Mouse (Mus musculus): ENCODE data around the gene Ccdc106. TPM values are rescaled to one million over a fixed set of nuclear protein-coding genes. Genes with fewer than 3 reads are reported as not detected.
A peak's percentile ranks its signal among the peaks of the same experiment; 100 is the strongest.
"Not testable (repeated sequence)": the region's sequence is repeated elsewhere in the genome, so short reads cannot be mapped to it uniquely, and the experiment has no call there.

The Ccdc106 gene
- polyA plus RNA-seq, 1 experiment from 2014 or later: 4.7 TPM

- Histone ChIP-seq H3K4me3 (peak within 1 kb of the TSS; percentile 71), H3K27ac (peak within 1 kb of the TSS; percentile 85), H3K27me3 (ENCODE audit: insufficient read depth, poor library complexity, severe bottlenecking) (peaks cover 40% of the 10 kb centered on the region), H3K4me1 (peaks cover 34% of the 10 kb centered on the region), H3K36me3 (peaks cover 25% of the 10 kb centered on the region), H3K9me3 (peaks cover 9% of the 10 kb centered on the region)
- 3% methylated on average over 17 of the region's 26 CpGs for WGBS
- DNase-seq (ENCODE audit: low spot score): peak; percentile 90
Measured at GRCm38 (mm10) chr7:4996003-4996895, 24.1 kb upstream of the Ccdc106 start, which contains the start of gene Zfp579. TSS of gene Zfp579 (minus strand) at chr7:4996158.

- peaks cover 25% of the 10 kb centered on the region for H3K36me3 ChIP-seq
- H3K27me3 ChIP-seq (ENCODE audit: insufficient read depth, poor library complexity, severe bottlenecking): peaks cover 35% of the 10 kb centered on the region
- H3K27ac ChIP-seq: peak overlapping the region; percentile 85; the same call in 1 of the 2 replicates
- 53% methylated on average over 8 of the region's 8 CpGs for WGBS
- no peak for DNase-seq (ENCODE audit: low spot score)
- H3K9me3 ChIP-seq: peaks cover 9% of the 10 kb centered on the region
- peaks cover 34% of the 10 kb centered on the region for H3K4me1 ChIP-seq
- peak overlapping the region; percentile 71 for H3K4me3 ChIP-seq
Measured at GRCm38 (mm10) chr7:4996934-4997333, 23.4 kb upstream of the Ccdc106 start.

- H3K4me3 ChIP-seq: no peak overlapping the region
- peaks cover 15% of the 10 kb centered on the region for H3K4me1 ChIP-seq
- H3K27me3 ChIP-seq (ENCODE audit: insufficient read depth, poor library complexity, severe bottlenecking): peaks cover 6% of the 10 kb centered on the region
- no peaks in the 10 kb centered on the region for H3K9me3 ChIP-seq
- 54% methylated on average over 2 of the region's 2 CpGs for WGBS
- H3K36me3 ChIP-seq: no peaks in the 10 kb centered on the region
- no peak for DNase-seq (ENCODE audit: low spot score)
- no peak overlapping the region for H3K27ac ChIP-seq
Measured at GRCm38 (mm10) chr7:4999876-5000275, 20.5 kb upstream of the Ccdc106 start.

- peaks cover 19% of the 10 kb centered on the region for H3K36me3 ChIP-seq
- WGBS: 74% methylated on average over 8 of the region's 8 CpGs
- H3K4me1 ChIP-seq; H3K9me3 ChIP-seq; H3K27ac ChIP-seq; H3K27me3 ChIP-seq (ENCODE audit: insufficient read depth, poor library complexity, severe bottlenecking); H3K4me3 ChIP-seq; DNase-seq (ENCODE audit: low spot score): not testable (repeated sequence)
Measured at GRCm38 (mm10) chr7:5002876-5003275, 17.5 kb upstream of the Ccdc106 start.

GRCm38 (mm10) chr7:5008229-5008628, 12.1 kb upstream of the Ccdc106 start:
- Histone ChIP-seq H3K9me3 (peaks cover 6% of the 10 kb centered on the region; the same call in 1 of the 2 replicates), H3K27ac (no peak overlapping the region), H3K36me3 (peaks cover 72% of the 10 kb centered on the region), H3K4me1 (no peaks in the 10 kb centered on the region), H3K27me3 (ENCODE audit: insufficient read depth, poor library complexity, severe bottlenecking) (no peaks in the 10 kb centered on the region), H3K4me3 (no peak overlapping the region)
- no peak for DNase-seq (ENCODE audit: low spot score)
- 93% methylated on average over 26 of the region's 26 CpGs for WGBS

GRCm38 (mm10) chr7:5012681-5013513, 7.5 kb upstream of the Ccdc106 start:
- Histone ChIP-seq H3K4me3 (peak overlapping the region; percentile 84), H3K9me3 (peaks cover 6% of the 10 kb centered on the region; the same call in 1 of the 2 replicates), H3K27ac (peak overlapping the region; percentile 56; the same call in 1 of the 2 replicates), H3K4me1 (0 out of 2 replicates have a peak, but pooled peaks cover 4% of the 10 kb centered on the region), H3K27me3 (ENCODE audit: insufficient read depth, poor library complexity, severe bottlenecking) (no peaks in the 10 kb centered on the region), H3K36me3 (peaks cover 65% of the 10 kb centered on the region)
- no peak for DNase-seq (ENCODE audit: low spot score)
- WGBS: 88% methylated on average over 27 of the region's 27 CpGs

GRCm38 (mm10) chr7:5014251-5015117, 5.9 kb upstream of the Ccdc106 start, which contains the start of the genes Zfp524 and Fiz1:
TSS of gene Zfp524 (plus strand) at chr7:5014415.
TSS of gene Fiz1 (minus strand) at chr7:5014697.
- H3K4me3 ChIP-seq: peak within 1 kb of the TSS; percentile 84
- peak within 1 kb of the TSS; percentile 98 for H3K27ac ChIP-seq
- H3K27me3 ChIP-seq (ENCODE audit: insufficient read depth, poor library complexity, severe bottlenecking): no peaks in the 10 kb centered on the region
- WGBS: under 1% methylated on average over 42 of the region's 42 CpGs
- peaks cover 53% of the 10 kb centered on the region for H3K36me3 ChIP-seq
- 0 out of 2 replicates have a peak, but pooled peaks cover 4% of the 10 kb centered on the region for H3K4me1 ChIP-seq
- peak; percentile 98 for DNase-seq (ENCODE audit: low spot score)
- H3K9me3 ChIP-seq: no peaks in the 10 kb centered on the region

GRCm38 (mm10) chr7:5015118-5016001, 5.0 kb upstream of the Ccdc106 start, which contains the start of gene Gm44973:
TSS of gene Gm44973 (plus strand) at chr7:5015496.
- H3K27me3 ChIP-seq (ENCODE audit: insufficient read depth, poor library complexity, severe bottlenecking): no peaks in the 10 kb centered on the region
- no peaks in the 10 kb centered on the region for H3K9me3 ChIP-seq
- peak within 1 kb of the TSS; percentile 84 for H3K4me3 ChIP-seq
- H3K36me3 ChIP-seq: peaks cover 44% of the 10 kb centered on the region
- under 1% methylated on average over 76 of the region's 76 CpGs for WGBS
- H3K4me1 ChIP-seq: 0 out of 2 replicates have a peak, but pooled peaks cover 4% of the 10 kb centered on the region
- peak within 1 kb of the TSS; percentile 98 for H3K27ac ChIP-seq
- DNase-seq (ENCODE audit: low spot score): peak; percentile 98

- no peaks in the 10 kb centered on the region for H3K27me3 ChIP-seq (ENCODE audit: insufficient read depth, poor library complexity, severe bottlenecking)
- peaks cover 37% of the 10 kb centered on the region for H3K36me3 ChIP-seq
- DNase-seq (ENCODE audit: low spot score): no peak
- no peaks in the 10 kb centered on the region for H3K9me3 ChIP-seq
- peak overlapping the region; percentile 84 for H3K4me3 ChIP-seq
- H3K27ac ChIP-seq: peak overlapping the region; percentile 98
- WGBS: 79% methylated on average over 3 of the region's 3 CpGs
- H3K4me1 ChIP-seq: peaks cover 5% of the 10 kb centered on the region
Measured at GRCm38 (mm10) chr7:5016057-5016456, 4.3 kb upstream of the Ccdc106 start.

GRCm38 (mm10) chr7:5016920-5017319, 3.4 kb upstream of the Ccdc106 start:
- peaks cover 10% of the 10 kb centered on the region for H3K4me1 ChIP-seq
- H3K27me3 ChIP-seq (ENCODE audit: insufficient read depth, poor library complexity, severe bottlenecking): no peaks in the 10 kb centered on the region
- 98% methylated on average over 2 of the region's 2 CpGs for WGBS
- H3K4me3 ChIP-seq: no peak overlapping the region
- peaks cover 30% of the 10 kb centered on the region for H3K36me3 ChIP-seq
- no peak for DNase-seq (ENCODE audit: low spot score)
- H3K9me3 ChIP-seq: no peaks in the 10 kb centered on the region
- no peak overlapping the region for H3K27ac ChIP-seq

GRCm38 (mm10) chr7:5017352-5017751, 3.0 kb upstream of the Ccdc106 start:
- no peak for DNase-seq (ENCODE audit: low spot score)
- no peak overlapping the region for H3K4me3 ChIP-seq
- WGBS: 88% methylated on average over 16 of the region's 16 CpGs
- no peaks in the 10 kb centered on the region for H3K27me3 ChIP-seq (ENCODE audit: insufficient read depth, poor library complexity, severe bottlenecking)
- peaks cover 30% of the 10 kb centered on the region for H3K36me3 ChIP-seq
- peaks cover 10% of the 10 kb centered on the region for H3K4me1 ChIP-seq
- H3K9me3 ChIP-seq: no peaks in the 10 kb centered on the region
- H3K27ac ChIP-seq: no peak overlapping the region
